Mouse (Mus musculus): ENCODE data around the gene Krtap8-1.

DNA sequence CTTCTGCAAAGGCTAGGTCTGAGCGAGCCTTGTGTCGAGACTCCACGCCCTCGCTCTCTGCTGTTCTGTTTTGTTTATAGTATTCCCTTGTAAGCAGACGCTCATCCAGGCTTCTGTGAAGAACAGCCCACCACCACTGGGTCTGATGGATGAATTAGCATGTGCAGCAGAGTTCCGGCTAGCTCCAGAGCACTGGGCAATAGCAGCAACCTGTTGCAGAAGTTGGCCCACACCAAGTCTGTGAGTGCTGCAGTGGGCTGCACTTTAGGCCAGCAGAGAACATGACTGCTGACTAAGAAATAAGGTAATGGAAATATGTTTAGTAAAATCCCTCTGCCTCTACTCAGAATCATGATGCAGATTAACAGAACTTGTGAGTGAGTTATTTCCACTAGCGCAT lies 42.1 kb upstream of the Krtap8-1 start:
- TF ChIP-seq CTCF (IDR thresholded peaks at IDR 0.05) (no peak), EP300 (IDR thresholded peaks at IDR 0.05) (no peak)
